Mouse (Mus musculus) spleen, postnatal 14 days (tissue): Measurements from ENCODE around the gene Tppp3.

Experiments
- DNase-seq, 2 experiments: peaks; one replicate each; pipeline ENCODE4 v3.0.0; 2021 to 2022; ENCODE audit warnings: low spot score in 2 of 2

Gene Tppp3

DNA sequence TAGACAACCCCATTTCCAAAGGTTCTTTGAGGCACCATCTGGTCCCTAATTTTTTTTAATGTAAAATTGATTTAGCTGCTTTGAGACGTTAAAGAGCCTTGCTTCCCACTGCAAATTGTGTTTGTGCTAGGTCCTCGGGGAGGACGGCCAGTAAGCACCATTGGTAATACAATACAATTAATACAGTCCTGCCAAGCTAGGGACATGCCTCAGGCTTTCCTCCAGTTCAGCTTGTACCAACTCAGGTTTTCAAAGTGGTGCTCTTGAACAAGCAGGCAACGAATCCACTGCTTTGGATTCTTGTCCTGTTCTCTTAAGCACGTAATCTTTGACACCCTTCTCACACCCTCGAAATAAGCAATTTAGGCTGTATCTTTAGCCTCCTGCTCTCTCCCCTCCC is 38.3 kb downstream of the Tppp3 start:
- DNase-seq: no peak

DNA sequence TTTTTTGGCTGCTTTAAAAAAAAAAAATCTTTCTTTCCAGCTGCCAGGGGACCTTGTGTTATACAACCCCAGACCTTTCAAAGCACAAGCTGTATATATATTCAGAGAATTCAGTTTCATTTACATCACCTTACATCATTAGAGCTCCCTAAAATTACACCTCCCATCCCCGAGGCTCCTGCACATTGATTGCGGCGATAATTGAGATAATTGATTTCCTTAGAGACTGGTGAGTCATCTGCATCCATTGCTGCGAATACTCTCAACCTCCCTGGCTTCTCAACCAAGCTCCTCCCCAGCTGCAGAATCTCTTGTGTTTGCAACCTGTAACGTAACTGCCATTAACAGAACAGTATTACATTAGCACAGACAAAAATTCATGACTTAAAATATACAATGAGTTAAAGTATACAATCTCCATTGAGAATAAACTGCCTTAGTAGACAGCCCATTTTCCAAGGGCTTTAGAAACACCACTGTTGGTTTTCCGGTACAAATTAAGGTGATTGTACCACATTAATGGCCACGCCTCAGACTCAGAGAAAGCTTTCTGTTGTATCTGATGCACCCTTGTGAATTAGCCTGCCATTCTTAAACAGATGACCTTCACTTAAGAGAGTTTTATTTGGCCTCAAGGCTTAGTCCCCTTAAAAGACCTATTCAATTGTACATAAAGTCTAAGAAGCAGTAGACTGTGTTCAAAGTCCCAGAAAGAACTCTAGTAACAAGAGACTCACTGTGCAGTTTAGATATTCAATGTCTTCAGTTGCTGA is 39.4 kb downstream of the Tppp3 start:
- DNase-seq: no peak

DNA sequence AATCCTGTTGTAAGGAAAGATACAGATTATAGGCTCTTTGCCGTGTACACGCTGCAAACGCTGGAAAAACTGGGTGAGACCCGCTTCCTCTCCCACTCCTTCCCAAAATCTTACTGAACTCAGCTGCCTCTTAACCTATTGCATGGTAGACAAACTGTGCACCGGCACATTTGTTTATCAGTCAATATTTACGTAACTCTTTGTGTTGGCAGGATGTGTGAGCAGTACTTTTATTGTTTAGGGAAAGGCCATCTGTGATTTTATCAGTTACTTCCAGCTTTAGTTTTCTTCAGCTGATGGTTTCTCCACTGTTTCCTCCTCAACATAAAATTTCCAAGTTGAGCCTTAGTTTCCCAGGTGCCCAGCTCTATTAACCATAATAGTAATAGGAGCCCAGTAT is 44.4 kb downstream of the Tppp3 start:
- no peak for DNase-seq

DNA sequence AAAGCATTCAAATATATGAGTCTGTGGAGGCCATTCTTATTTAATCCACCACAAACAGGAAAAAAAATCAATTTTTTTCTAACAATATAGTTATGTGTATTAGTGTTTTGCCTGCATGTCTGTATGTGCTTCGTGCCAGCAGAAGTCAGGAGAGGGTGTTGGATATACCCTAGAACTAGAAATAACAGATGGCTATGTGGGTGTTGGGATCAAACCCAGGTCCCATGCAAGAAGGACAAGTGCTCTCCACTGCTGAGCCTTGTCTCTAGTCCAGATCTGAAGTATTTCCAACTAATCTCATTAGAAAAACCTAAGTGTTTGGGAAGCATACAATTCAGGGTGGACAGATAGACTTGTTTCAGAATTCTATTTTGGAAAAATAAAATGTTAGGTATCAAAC is 49.3 kb downstream of the Tppp3 start:
- DNase-seq: no peak

- DNase-seq: no peak
Measured at GRCm38 (mm10) chr8:105419800-105420199, 51.5 kb downstream of the Tppp3 start.

GRCm38 (mm10) chr8:105418992-105419391 is 52.3 kb downstream of the Tppp3 start:
- DNase-seq: no peak
